Mouse (Mus musculus) central nervous system, embryonic 14 days (tissue): ENCODE measurements around the gene Mov10l1. TPM values are rescaled to one million over a fixed set of nuclear protein-coding genes. Genes with fewer than 3 reads are reported as not detected.

Experiments
- polyA plus RNA-seq: library from polyadenylated mRNA; depleted of rRNA; stranded (reverse); fragments of >200 nt; gene quantifications from 2 replicates; pipeline ENCODE4 v1.2.3, GENCODE M21; 2012; rRNA removed

The Mov10l1 gene
- not detected in 2 replicates for polyA plus RNA-seq

DNA sequence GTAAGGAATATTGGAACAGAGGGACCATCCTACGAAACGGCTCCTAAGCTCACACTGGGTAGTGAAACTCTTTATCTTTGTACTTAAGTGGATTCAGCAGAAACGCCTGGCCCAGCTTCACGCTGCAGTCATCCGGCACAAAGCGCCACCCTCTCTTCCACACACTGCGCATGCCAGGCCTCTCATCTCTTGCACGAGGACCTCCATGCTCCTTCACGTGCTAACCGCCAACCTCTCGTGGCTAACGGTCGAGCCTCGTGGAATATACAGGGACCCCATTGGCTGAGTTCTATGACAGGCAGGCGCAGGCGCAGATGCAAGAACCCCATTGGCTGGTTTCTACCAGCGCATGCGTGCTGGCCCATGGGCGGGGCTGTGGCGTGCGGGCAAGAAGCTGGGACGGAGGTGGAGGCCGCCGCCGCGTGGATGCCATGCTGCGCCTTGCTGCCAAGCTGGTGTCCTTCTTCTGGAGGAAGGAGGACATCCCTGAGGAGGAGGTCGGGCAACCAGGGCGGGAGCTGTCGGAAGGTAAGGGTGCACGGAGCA, at the start of gene Mov10l1:
Mov10l1 (plus strand) TSS at position 376 of the 546 bp plus-strand sequence.

DNA sequence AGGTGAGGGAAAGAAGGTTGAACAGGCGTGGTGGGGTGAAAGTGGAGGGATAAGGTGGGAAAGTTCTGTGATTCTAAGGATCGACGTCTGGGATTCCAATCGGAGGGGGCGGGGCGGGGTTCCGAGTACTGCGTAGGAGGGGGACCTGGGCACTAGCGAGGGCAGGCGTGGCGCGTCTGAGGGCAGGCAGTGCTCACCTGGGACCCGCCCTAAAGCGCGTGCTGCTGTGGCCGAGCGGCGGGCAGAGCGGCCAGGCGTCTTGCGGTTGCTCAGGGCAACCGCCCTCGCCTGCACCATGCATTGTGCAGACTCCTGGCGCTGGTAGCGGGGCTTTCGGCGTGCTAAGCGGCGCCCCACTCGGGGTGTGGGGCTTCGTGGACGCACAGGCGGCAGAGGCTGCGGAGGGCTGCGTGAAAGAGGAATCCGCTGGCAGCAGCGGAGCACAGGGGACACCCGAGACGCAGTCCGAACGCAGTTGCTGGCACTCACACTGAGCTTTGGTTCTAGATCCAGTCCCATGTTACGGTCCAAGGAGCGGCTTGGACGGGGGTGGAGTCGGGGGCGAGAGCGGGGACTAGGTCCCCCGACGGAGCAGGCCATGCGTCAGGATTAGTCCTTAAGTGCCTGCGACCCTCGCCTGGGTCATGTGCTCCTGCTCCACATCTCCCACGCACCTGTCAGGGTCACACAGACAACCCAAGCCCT, 28.2 kb upstream of the Mov10l1 start, which contains the start of gene Ttll8:
Ttll8 (minus strand) TSS at position 51 of the 705 bp plus-strand sequence.

DNA sequence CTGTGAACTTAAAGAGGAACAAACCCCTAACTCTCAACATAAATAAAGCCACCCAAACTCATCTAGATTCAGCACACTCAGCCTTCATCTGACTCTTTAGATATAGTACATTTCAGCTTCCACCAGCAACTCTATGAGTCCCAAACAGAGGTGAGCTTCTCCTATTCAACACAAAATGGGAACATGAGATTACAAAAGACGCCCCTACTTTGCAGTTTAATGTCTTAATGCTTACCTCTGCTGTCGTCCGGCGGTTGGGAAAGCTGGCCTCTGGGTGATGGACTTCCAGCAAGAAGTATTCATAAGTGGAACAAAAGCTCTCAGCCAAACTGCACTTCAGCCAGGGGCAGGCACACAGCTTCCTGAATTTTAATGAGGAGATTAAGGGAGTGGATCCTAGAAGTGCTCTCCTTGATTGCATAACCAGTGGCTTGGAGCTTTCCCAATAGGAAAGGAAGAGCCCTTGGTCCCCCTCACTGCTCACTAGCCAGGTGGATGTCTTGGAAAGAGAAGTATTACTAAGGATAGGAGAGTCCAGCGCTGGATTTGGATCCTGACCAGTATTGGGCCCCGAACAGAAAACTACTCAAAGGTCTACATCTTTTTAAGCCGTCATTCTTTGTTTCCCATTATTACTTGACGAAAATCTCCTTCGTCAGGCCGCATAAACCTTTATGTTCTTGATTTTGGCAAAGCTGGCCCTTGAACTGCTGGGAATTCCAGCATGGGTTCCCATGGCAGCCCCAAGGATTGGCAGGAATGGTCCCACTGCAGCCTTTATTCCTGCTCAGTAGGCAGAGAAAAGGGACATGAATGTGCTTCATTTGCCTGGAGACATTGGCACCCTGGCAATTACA, 4.2 kb upstream of the Mov10l1 start, which contains the start of gene Mlc1:
Mlc1 (minus strand) TSS at position 727 of the 857 bp plus-strand sequence.

DNA sequence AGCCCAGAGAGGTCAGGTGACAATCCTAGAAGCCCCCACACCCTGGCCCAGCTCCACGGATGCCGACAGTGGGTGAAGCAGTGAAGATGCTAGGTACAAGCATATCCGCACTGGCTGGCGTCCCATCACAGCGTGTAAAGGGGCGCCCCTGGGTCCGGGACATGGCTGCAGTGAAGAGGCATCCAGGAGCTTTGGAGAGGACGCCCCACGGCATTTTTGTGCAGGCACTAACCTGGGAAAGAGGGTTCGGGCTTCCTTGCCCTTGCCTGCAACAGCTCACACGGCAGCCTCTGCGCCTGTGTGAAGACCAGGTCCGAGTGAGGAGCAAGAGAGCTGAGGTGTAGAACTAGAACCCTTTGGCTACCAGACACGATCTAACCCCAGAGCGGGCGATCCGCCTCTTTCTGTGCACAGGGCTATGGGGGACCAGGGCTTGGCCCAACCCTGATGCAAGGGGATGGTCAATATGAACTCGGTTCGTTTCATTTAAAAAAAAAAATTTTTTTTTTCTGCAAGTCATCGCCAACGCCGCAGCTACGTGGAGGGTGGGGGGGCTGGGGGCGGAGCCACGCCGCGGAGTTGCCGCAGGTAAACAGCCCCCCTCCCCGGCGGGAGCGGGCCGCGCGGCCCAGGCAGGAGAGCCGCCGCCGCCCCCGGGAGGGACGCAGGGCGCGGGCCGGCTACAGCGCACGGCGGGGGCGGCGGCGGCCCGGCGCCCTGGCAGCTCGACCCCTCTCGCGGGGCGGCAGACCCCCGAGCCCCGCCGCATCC, 76.6 kb downstream of the Mov10l1 start, which contains the start of gene Panx2:
Panx2 (plus strand) TSS at position 574 of the 771 bp plus-strand sequence.

DNA sequence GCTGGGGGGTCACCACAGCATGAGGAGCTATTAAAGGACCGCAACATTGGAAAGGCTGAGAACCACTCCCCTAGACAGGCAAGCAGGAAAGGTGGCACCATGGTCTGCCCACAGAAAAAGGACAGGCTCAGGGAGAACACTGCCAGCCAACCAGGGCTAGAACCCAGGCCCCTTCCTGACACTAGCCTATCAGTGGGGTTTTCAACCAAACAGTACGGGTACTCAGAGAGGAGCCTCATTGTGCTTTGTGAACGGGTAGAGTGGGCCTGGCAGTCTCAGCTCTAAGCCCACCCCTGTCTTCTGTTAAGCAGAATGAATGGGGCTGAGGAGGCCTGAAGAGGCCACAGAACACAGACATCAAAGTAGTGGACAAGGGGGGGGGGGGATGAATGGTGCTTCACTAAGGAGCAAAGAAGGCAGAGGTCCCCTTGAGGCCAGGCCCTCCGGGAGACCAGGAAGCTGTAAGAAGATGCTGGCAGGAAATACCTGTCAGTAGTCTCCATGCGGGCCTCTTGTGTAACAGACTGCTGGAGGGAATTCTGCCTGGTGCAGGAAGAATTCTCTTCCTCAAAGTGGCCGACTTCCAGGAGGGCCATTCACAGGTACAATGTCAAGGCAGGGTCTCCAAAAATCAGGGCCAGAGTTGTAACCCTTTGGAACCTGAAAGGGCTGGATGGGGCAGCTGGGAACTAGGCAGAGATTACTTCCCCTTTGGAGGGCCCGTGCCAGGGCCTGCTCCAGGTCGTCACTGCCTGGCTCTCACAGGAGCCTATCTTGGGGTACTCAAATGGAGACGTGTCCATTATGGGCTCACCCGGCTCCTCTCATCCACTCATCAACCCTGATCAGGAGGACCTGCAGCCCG, 92.1 kb downstream of the Mov10l1 start, which contains the start of gene Trabd:
Trabd (plus strand) TSS at position 512 of the 865 bp plus-strand sequence.

DNA sequence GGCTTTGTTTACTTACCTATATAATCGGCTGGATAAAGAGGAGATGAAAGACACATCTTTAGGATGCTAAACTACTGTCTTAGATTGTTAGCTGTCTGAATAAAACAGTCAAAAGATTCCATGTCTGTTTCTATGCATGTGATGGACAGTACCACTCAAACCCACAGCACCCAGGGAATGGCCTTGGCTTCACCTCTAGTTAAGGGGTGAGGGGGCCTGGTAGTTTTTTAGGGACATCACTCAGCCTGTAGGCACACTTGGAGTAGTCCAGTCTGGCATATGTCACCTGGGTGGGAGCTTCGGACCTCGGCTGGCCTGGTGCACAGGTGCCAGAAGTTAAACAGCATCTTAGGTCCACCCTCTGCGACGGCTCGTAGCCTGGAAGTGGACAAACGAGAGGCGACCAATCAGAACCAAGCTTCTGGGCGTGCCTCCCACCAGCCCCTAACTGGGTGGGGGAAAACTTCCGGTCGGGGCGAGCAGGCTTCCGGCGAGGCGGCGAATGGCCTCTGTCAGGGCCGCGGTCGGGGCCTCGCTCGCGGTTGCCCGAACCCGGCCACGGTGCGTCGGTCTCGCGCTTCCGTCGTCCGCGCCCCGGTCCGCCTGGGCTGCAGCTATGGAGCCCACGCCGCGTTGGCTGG, 106.0 kb downstream of the Mov10l1 start, which contains the start of gene Selenoo:
Selenoo (plus strand) TSS at position 478 of the 641 bp plus-strand sequence.

Other genes starting within 250 kb of the Mov10l1 start
- gene Brd1, start 248.7 kb upstream of the Mov10l1 start, polyA plus RNA-seq, result 32.7 and 34.6 TPM in 2 replicates
- 17.2 and 20.0 TPM in 2 replicates for gene Zbed4, start 231.2 kb upstream of the Mov10l1 start, polyA plus RNA-seq
- gene Alg12, start 163.6 kb upstream of the Mov10l1 start, polyA plus RNA-seq, result 12.4 and 14.8 TPM in 2 replicates
- 51.8 and 62.9 TPM in 2 replicates for gene Creld2, start 163.3 kb upstream of the Mov10l1 start, polyA plus RNA-seq
- 15.7 and 18.5 TPM in 2 replicates for gene Pim3, start 120.7 kb upstream of the Mov10l1 start, polyA plus RNA-seq
- 0.29 and 0.53 TPM in 2 replicates for gene Ttll8, start 28.5 kb upstream of the Mov10l1 start, polyA plus RNA-seq
- gene Mlc1, start 3.9 kb upstream of the Mov10l1 start, polyA plus RNA-seq, result 9.9 and 17.6 TPM in 2 replicates
- 12.5 and 14.4 TPM in 2 replicates for gene Panx2, start 76.8 kb downstream of the Mov10l1 start, polyA plus RNA-seq
- 41.0 and 43.0 TPM in 2 replicates for gene Trabd, start 92.2 kb downstream of the Mov10l1 start, polyA plus RNA-seq
- gene Selenoo, start 106.2 kb downstream of the Mov10l1 start, polyA plus RNA-seq, result 38.6 and 40.2 TPM in 2 replicates
- gene Tubgcp6, start 140.2 kb downstream of the Mov10l1 start, polyA plus RNA-seq, result 39.6 and 40.3 TPM in 2 replicates
- 43.2 and 45.5 TPM in 2 replicates for gene Hdac10, start 145.8 kb downstream of the Mov10l1 start, polyA plus RNA-seq
- 15.5 TPM in 2 replicates for gene Mapk12, start 157.8 kb downstream of the Mov10l1 start, polyA plus RNA-seq
- 63.8 and 66.3 TPM in 2 replicates for gene Mapk11, start 166.7 kb downstream of the Mov10l1 start, polyA plus RNA-seq
- gene Plxnb2, start 197.9 kb downstream of the Mov10l1 start, polyA plus RNA-seq, result 177 and 193 TPM in 2 replicates
- gene Dennd6b, start 213.6 kb downstream of the Mov10l1 start, polyA plus RNA-seq, result 137 and 147 TPM in 2 replicates
- 132 and 154 TPM in 2 replicates for gene Ppp6r2, start 228.6 kb downstream of the Mov10l1 start, polyA plus RNA-seq